Mouse (Mus musculus): ENCODE results near the gene Kif3c.

DNA sequence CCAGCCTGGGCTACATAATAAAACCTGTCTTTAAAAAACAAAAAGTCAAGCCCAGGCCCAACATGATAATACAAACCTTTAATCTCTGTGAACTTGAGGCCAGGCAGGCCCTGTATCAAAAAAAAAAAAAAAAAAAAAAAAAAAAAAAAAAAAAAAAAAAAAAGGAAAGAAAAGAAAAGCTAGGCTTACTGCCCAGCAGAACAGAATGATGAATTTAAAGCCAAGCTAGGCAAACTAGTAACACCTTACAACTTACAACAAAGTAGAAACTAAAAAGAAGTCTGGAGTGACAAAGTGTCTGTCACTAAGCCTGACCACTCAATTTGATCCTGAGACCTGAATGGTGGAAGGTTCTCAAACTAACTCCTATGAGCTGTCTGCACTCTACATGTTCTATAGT, 17.2 kb upstream of the Kif3c start:
- TF ChIP-seq CTCF (IDR thresholded peaks at IDR 0.05; ENCODE audit: low read depth) = no peak
- no peak for TF ChIP-seq EP300 (IDR thresholded peaks at IDR 0.05; ENCODE audit: low read depth)
